Mouse (Mus musculus) limb, embryonic 15.5 days (tissue): Measurements from ENCODE around the gene Cd52. TPM values are rescaled to one million over a fixed set of nuclear protein-coding genes. Genes with fewer than 3 reads are reported as not detected.

ENCODE experiments used
- ATAC-seq: fragments of 200-750 bp; cut with Nextera tagmentation; 2 replicates; pipeline ENCODE4 v1.8.0; 2017; ENCODE audit warnings: low read depth, moderate TSS enrichment; ENCODE audit not compliant: insufficient number of reproducible peaks, low FRiP score, low TSS enrichment
- H3K27ac ChIP-seq: fragments of 300-500 bp; sonication (generic); 2 replicates; pipeline ENCODE4 v1.5.1; 2015; ENCODE audit warnings: moderate library complexity, mild to moderate bottlenecking, inconsistent platforms
- H3K27me3 ChIP-seq: fragments of 300-500 bp; sonication (generic); 2 replicates; pipeline ENCODE4 v1.6.1; 2015; ENCODE audit warnings: inconsistent platforms
- H3K36me3 ChIP-seq: fragments of 300-500 bp; sonication (generic); 2 replicates; pipeline ENCODE4 v1.6.1; 2015; ENCODE audit warnings: inconsistent platforms
- H3K4me1 ChIP-seq: fragments of 300-500 bp; sonication (generic); 2 replicates; pipeline ENCODE4 v1.6.1; 2015; ENCODE audit warnings: inconsistent platforms
- H3K4me2 ChIP-seq: fragments of 300-500 bp; sonication (generic); 2 replicates; pipeline ENCODE4 v1.6.1; 2015; ENCODE audit warnings: mild to moderate bottlenecking, inconsistent platforms
- H3K4me3 ChIP-seq: fragments of 300-500 bp; sonication (generic); 2 replicates; pipeline ENCODE4 v1.5.1; 2015; ENCODE audit warnings: mild to moderate bottlenecking, inconsistent platforms
- H3K9ac ChIP-seq: fragments of 300-500 bp; sonication (generic); 2 replicates; pipeline ENCODE4 v1.6.1; 2015; ENCODE audit warnings: inconsistent platforms
- H3K9me3 ChIP-seq: fragments of 300-500 bp; sonication (generic); 2 replicates; pipeline ENCODE4 v1.6.1; 2016; ENCODE audit warnings: inconsistent platforms
- WGBS: fragments of 180-500 bp; shearing (Covaris S2); methylation state at CpG from one replicate; pipeline ENCODE4 v1.1.7; 2015; 5-methylcytosine and 5-hydroxymethylcytosine counted together
- polyA plus RNA-seq: library from polyadenylated mRNA; unstranded; fragments of >200 nt; fragmentation: Nextera tagmentation; extraction: Ambion mirVana; gene quantifications from 2 replicates; pipeline ENCODE4 v1.2.1, GENCODE M21; 2015

Cd52 gene
- polyA plus RNA-seq, 1 experiment from 2014 or later, result 20.1 TPM

- H3K4me3 ChIP-seq, result no peak overlapping the region
- no peak overlapping the region for H3K9ac ChIP-seq
- no peak overlapping the region for H3K27ac ChIP-seq
- H3K9me3 ChIP-seq, result no peaks in the 10 kb centered on the region
- H3K27me3 ChIP-seq, result peaks cover 24% of the 10 kb centered on the region
- H3K36me3 ChIP-seq, result no peaks in the 10 kb centered on the region
- WGBS, result 53% methylated on average over 18 of the region's 18 CpGs
- H3K4me1 ChIP-seq, result peaks cover 13% of the 10 kb centered on the region; the same call in 1 of the 2 replicates
- H3K4me2 ChIP-seq, result no peak overlapping the region
- no peak for ATAC-seq
These were observed 33.6 kb downstream of the Cd52 start for GRCm38 (mm10) chr4:134061166-134061830.

- Histone ChIP-seq H3K9ac (no peak within 1 kb of the TSS), H3K4me2 (no peak within 1 kb of the TSS)
These were observed 34.6 kb downstream of the Cd52 start, which contains the start of gene Crybg2 for GRCm38 (mm10) chr4:134060135-134060865. Gene Crybg2, plus strand, starts transcription at chr4:134060815.

GRCm38 (mm10) chr4:134058908-134059307, 36.0 kb downstream of the Cd52 start:
- H3K4me2 ChIP-seq, result no peak overlapping the region
- H3K27me3 ChIP-seq, result peaks cover 9% of the 10 kb centered on the region; the same call in 1 of the 2 replicates
- H3K4me3 ChIP-seq, result no peak overlapping the region
- H3K36me3 ChIP-seq, result no peaks in the 10 kb centered on the region
- H3K9ac ChIP-seq, result no peak overlapping the region
- WGBS, result 85% methylated on average over 6 of the region's 6 CpGs
- no peak for ATAC-seq
- H3K4me1 ChIP-seq, result peaks cover 8% of the 10 kb centered on the region; the same call in 1 of the 2 replicates
- H3K9me3 ChIP-seq, result no peaks in the 10 kb centered on the region
- no peak overlapping the region for H3K27ac ChIP-seq

More at GRCm38 (mm10) chr4:134060135-134060865, 34.6 kb downstream of the Cd52 start, which contains the start of gene Crybg2:
- no peak within 1 kb of the TSS for H3K4me3 ChIP-seq
- no peaks in the 10 kb centered on the region for H3K36me3 ChIP-seq
- 41% methylated on average over 28 of the region's 28 CpGs for WGBS
- H3K9me3 ChIP-seq, result no peaks in the 10 kb centered on the region
- H3K4me1 ChIP-seq, result peaks cover 10% of the 10 kb centered on the region; the same call in 1 of the 2 replicates
- peaks cover 17% of the 10 kb centered on the region for H3K27me3 ChIP-seq
- no peak for ATAC-seq
- H3K27ac ChIP-seq, result no peak within 1 kb of the TSS

- Histone ChIP-seq H3K4me3 (no peak overlapping the region), H3K27me3 (peaks cover 9% of the 10 kb centered on the region; the same call in 1 of the 2 replicates), H3K9ac (no peak overlapping the region), H3K4me2 (no peak overlapping the region; the same call in 1 of the 2 replicates), H3K4me1 (peaks cover 8% of the 10 kb centered on the region; the same call in 1 of the 2 replicates), H3K36me3 (no peaks in the 10 kb centered on the region), H3K9me3 (no peaks in the 10 kb centered on the region), H3K27ac (no peak overlapping the region)
- WGBS, result 27% methylated on average over 14 of the region's 14 CpGs
- ATAC-seq, result no peak
These were observed 36.6 kb downstream of the Cd52 start for GRCm38 (mm10) chr4:134058166-134058715.

- Histone ChIP-seq H3K9me3 (no peaks in the 10 kb centered on the region), H3K36me3 (no peaks in the 10 kb centered on the region), H3K4me2 (no peak within 1 kb of the TSS), H3K27me3 (no peaks in the 10 kb centered on the region), H3K27ac (no peak within 1 kb of the TSS), H3K4me1 (peaks cover 7% of the 10 kb centered on the region), H3K4me3 (no peak within 1 kb of the TSS), H3K9ac (no peak within 1 kb of the TSS)
- ATAC-seq, result no peak
- WGBS, result 81% methylated on average over 3 of the region's 3 CpGs
These were observed 41.3 kb downstream of the Cd52 start, which contains the start of gene Zfp683 for GRCm38 (mm10) chr4:134053538-134053937. Gene Zfp683, plus strand, starts transcription at chr4:134053838.

- Histone ChIP-seq H3K36me3 (no peaks in the 10 kb centered on the region), H3K4me2 (no peak overlapping the region), H3K4me3 (no peak overlapping the region), H3K27ac (no peak overlapping the region), H3K27me3 (no peaks in the 10 kb centered on the region), H3K4me1 (peaks cover 7% of the 10 kb centered on the region), H3K9me3 (no peaks in the 10 kb centered on the region), H3K9ac (no peak overlapping the region)
- WGBS, result 22% methylated on average over 8 of the region's 8 CpGs
- ATAC-seq, result no peak; the same call in 1 of the 2 replicates
These were observed 42.3 kb downstream of the Cd52 start for GRCm38 (mm10) chr4:134052560-134052959.

GRCm38 (mm10) chr4:134051912-134052311, 43.0 kb downstream of the Cd52 start:
- H3K9me3 ChIP-seq, result no peaks in the 10 kb centered on the region
- no peak overlapping the region for H3K4me3 ChIP-seq
- peaks cover 7% of the 10 kb centered on the region for H3K4me1 ChIP-seq
- no peak overlapping the region for H3K4me2 ChIP-seq
- H3K9ac ChIP-seq, result no peak overlapping the region
- ATAC-seq, result no peak
- 82% methylated on average over 5 of the region's 5 CpGs for WGBS
- H3K27me3 ChIP-seq, result no peaks in the 10 kb centered on the region
- H3K27ac ChIP-seq, result no peak overlapping the region
- no peaks in the 10 kb centered on the region for H3K36me3 ChIP-seq

- Histone ChIP-seq H3K36me3 (no peaks in the 10 kb centered on the region), H3K4me1 (peaks cover 4% of the 10 kb centered on the region), H3K4me3 (no peak overlapping the region), H3K27me3 (no peaks in the 10 kb centered on the region), H3K9ac (no peak overlapping the region), H3K27ac (no peak overlapping the region), H3K4me2 (no peak overlapping the region), H3K9me3 (no peaks in the 10 kb centered on the region)
- 53% methylated on average over 5 of the region's 5 CpGs for WGBS
- no peak for ATAC-seq
These were observed 47.2 kb downstream of the Cd52 start for GRCm38 (mm10) chr4:134047648-134048047.

- Histone ChIP-seq H3K9ac (no peak overlapping the region), H3K27me3 (no peaks in the 10 kb centered on the region), H3K36me3 (no peaks in the 10 kb centered on the region), H3K27ac (no peak overlapping the region), H3K4me3 (no peak overlapping the region), H3K9me3 (no peaks in the 10 kb centered on the region), H3K4me1 (peaks cover 6% of the 10 kb centered on the region), H3K4me2 (no peak overlapping the region)
- 40% methylated on average over 2 of the region's 2 CpGs for WGBS
- ATAC-seq, result no peak
These were observed 51.8 kb downstream of the Cd52 start for GRCm38 (mm10) chr4:134043041-134043440.

GRCm38 (mm10) chr4:134041317-134042123, 53.4 kb downstream of the Cd52 start:
- H3K27ac ChIP-seq, result no peak overlapping the region
- ATAC-seq, result 0 out of 2 replicates have a peak, but pooled peaks have one; percentile 48
- no peak overlapping the region for H3K9ac ChIP-seq
- H3K36me3 ChIP-seq, result no peaks in the 10 kb centered on the region
- no peak overlapping the region for H3K4me2 ChIP-seq
- peaks cover 6% of the 10 kb centered on the region for H3K4me1 ChIP-seq
- no peaks in the 10 kb centered on the region for H3K27me3 ChIP-seq
- 38% methylated on average over 9 of the region's 9 CpGs for WGBS
- H3K9me3 ChIP-seq, result no peaks in the 10 kb centered on the region
- H3K4me3 ChIP-seq, result no peak overlapping the region

- no peaks in the 10 kb centered on the region for H3K4me1 ChIP-seq
- no peaks in the 10 kb centered on the region for H3K27me3 ChIP-seq
- WGBS, result 6% methylated on average over 16 of the region's 16 CpGs
- no peak overlapping the region for H3K4me3 ChIP-seq
- H3K36me3 ChIP-seq, result no peaks in the 10 kb centered on the region
- H3K9me3 ChIP-seq, result no peaks in the 10 kb centered on the region
- H3K9ac ChIP-seq, result no peak overlapping the region
- H3K4me2 ChIP-seq, result no peak overlapping the region
- H3K27ac ChIP-seq, result no peak overlapping the region
- no peak; the same call in 1 of the 2 replicates for ATAC-seq
These were observed 58.9 kb downstream of the Cd52 start for GRCm38 (mm10) chr4:134035953-134036352.
